9 mouse cellular contexts compared by ENCODE assay signal in the genomic region with DNA sequence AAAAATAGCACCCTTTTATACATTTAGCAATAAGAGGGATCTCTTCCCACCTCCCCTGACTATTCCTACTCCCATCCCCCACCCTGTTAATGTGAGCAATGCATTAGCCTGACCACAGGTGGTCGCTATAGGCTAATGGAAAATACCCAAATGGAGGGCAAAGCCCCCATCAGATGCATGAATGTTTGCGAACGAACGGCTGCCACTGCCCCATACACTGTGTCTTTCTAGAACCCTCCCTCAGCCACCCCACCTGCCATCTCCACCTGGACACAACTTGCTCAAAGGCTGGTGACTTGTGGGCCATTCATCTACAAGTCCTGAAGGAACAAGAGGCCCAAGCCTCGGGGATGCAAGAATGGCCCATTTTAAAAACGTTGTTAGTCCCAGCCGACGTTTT. TPM values are rescaled to one million over a fixed set of nuclear protein-coding genes. Genes with fewer than 3 reads are reported as not detected.
DNase-seq lines count a peak whose midpoint lies in the region; ATAC-seq and TF ChIP-seq lines count a peak whose summit lies in the region.
"Had no signal": no experiment of that assay in that cellular context is flagged by ENCODE, and none has a peak within 500 bp of the region (broad histone marks: within the 10 kb centered on the region; RNA-seq: fewer than 3 reads in every experiment).

No protein-coding gene starts in this region.

- H3K9me3 ChIP-seq in MEL (replicated peaks; ENCODE audit: insufficient read depth, low read length) = no peaks in the 10 kb centered on the region
- no peaks in the 10 kb centered on the region for H3K9me3 ChIP-seq in midbrain, embryonic 13.5 days

- peak; percentile 77 for TF ChIP-seq RAD21 in MEL (IDR thresholded peaks at IDR 0.05; ENCODE audit: low read depth, low read length)

- DNase-seq in kidney, adult 9 months = peak; percentile 29
- DNase-seq in kidney, postnatal 10 days = no peak
- DNase-seq in MEL (ENCODE audit: low read depth, low spot score) = peak; percentile 21
- DNase-seq in spleen, postnatal 4 days (ENCODE audit: low spot score in 2 of 2) = no peak
- no peak for DNase-seq in urinary bladder, postnatal 14 days (ENCODE audit: low spot score)
- DNase-seq in left cerebral cortex, adult 8-10 months (ENCODE audit: low spot score in 2 of 2) = no peak

- H3K4me2 ChIP-seq in midbrain, embryonic 13.5 days (replicated peaks) = no peak overlapping the region

- H3K36me3 ChIP-seq in MEL (ENCODE audit: control insufficient read depth in 1 of 2, insufficient read depth in 2 of 2, low read length in 2 of 2) = no peaks in the 10 kb centered on the region
- H3K36me3 ChIP-seq in midbrain, embryonic 13.5 days = peaks cover 38% of the 10 kb centered on the region

- no peak overlapping the region for H3K27ac ChIP-seq in MEL (ENCODE audit: control insufficient read depth, low read depth, low read length)
- peak overlapping the region; percentile 55; the same call in 1 of the 2 replicates for H3K27ac ChIP-seq in midbrain, embryonic 13.5 days

- no peaks in the 10 kb centered on the region for H3K4me1 ChIP-seq in MEL (ENCODE audit: control insufficient read depth in 1 of 2, insufficient read depth in 2 of 2, low read length in 2 of 2)
- peaks cover 24% of the 10 kb centered on the region for H3K4me1 ChIP-seq in midbrain, embryonic 13.5 days (replicated peaks)

- peaks cover 5 to 6% of the 10 kb centered on the region in 2 experiments for H3K27me3 ChIP-seq in MEL (ENCODE audit: control insufficient read depth in 1 of 2, insufficient read depth in 2 of 2, low read length in 2 of 2)
- H3K27me3 ChIP-seq in midbrain, embryonic 13.5 days = no peaks in the 10 kb centered on the region

- 45% methylated on average over 8 of the region's 8 CpGs for WGBS in midbrain, embryonic 13.5 days

- no peak overlapping the region for H3K4me3 ChIP-seq in MEL (ENCODE audit: control insufficient read depth in 1 of 2, insufficient read depth in 1 of 2, low read depth in 2 of 2, low read length in 2 of 2)
- no peak overlapping the region for H3K4me3 ChIP-seq in midbrain, embryonic 13.5 days (replicated peaks)

- no peaks in the 10 kb centered on the region for H3K79me2 ChIP-seq in MEL (ENCODE audit: control insufficient read depth, insufficient read depth, low read length, poor library complexity)

- ATAC-seq in erythroid progenitor cell, adult 5-6 weeks (replicated peaks; ENCODE audit: low FRiP score, poor library complexity, severe bottlenecking) = 0 out of 2 replicates have a peak, but pooled peaks have one; percentile 7
- ATAC-seq in midbrain, embryonic 13.5 days = peak; percentile 28

- TF ChIP-seq EP300 in MEL (IDR thresholded peaks at IDR 0.05; ENCODE audit: low read depth in 1 of 2, low read length in 2 of 2) = no peak

- no peak for TF ChIP-seq POLR2A in MEL (IDR thresholded peaks at IDR 0.05; ENCODE audit: control insufficient read depth in 1 of 2, insufficient read depth in 1 of 2, low read depth in 1 of 2, low read length in 2 of 2, poor library complexity in 1 of 2)

- TF ChIP-seq CTCF in MEL (IDR thresholded peaks at IDR 0.05 in 2 of 3, conservative IDR thresholded peaks at IDR 0.05 in 1 of 3; ENCODE audit: control insufficient read depth in 1 of 3, insufficient read depth in 1 of 3, low read depth in 2 of 3, low read length in 3 of 3, poor library complexity in 1 of 3, severe bottlenecking in 1 of 3) = peak; percentile 37 to 66 (median 50)

- H3K9ac ChIP-seq in MEL (ENCODE audit: control insufficient read depth, low read depth, low read length, poor library complexity, severe bottlenecking) = no peak overlapping the region
- no peak overlapping the region for H3K9ac ChIP-seq in midbrain, embryonic 13.5 days (replicated peaks)

TF ChIP-seq in MEL, 35 proteins besides CTCF, POLR2A, EP300 and RAD21 (continues in another document):
- TF ChIP-seq ZNF384 (IDR thresholded peaks at IDR 0.05; ENCODE audit: low read depth, low read length) = no peak
- no peak for TF ChIP-seq KAT2A (conservative IDR thresholded peaks at IDR 0.05; ENCODE audit: low read depth, low read length)
- no peak for TF ChIP-seq TBP (IDR thresholded peaks at IDR 0.05; ENCODE audit: low read depth, low read length)
- TF ChIP-seq BHLHE40 (IDR thresholded peaks at IDR 0.05; ENCODE audit: borderline replicate concordance, low read depth, low read length) = peak; percentile 32; the same call in 1 of the 2 replicates
- TF ChIP-seq ETS1 (IDR thresholded peaks at IDR 0.05; ENCODE audit: low read depth, low read length) = no peak
- TF ChIP-seq MXI1 (IDR thresholded peaks at IDR 0.05; ENCODE audit: low read depth, low read length) = no peak
- no peak for TF ChIP-seq SIN3A (IDR thresholded peaks at IDR 0.05; ENCODE audit: low read length)
- no peak for TF ChIP-seq TAL1 (IDR thresholded peaks at IDR 0.05; ENCODE audit: low read length)
- no peak for TF ChIP-seq ZMIZ1 (IDR thresholded peaks at IDR 0.05; ENCODE audit: low read depth, low read length)
- TF ChIP-seq NRF1 (IDR thresholded peaks at IDR 0.05; ENCODE audit: insufficient read depth, low read depth, low read length, poor library complexity, severe bottlenecking) = no peak
- TF ChIP-seq POLR2AphosphoS5 (IDR thresholded peaks at IDR 0.05; ENCODE audit: borderline replicate concordance, low read depth, low read length) = no peak
- no peak for TF ChIP-seq UBTF (IDR thresholded peaks at IDR 0.05; ENCODE audit: borderline replicate concordance, insufficient read depth, low read depth, low read length)
- TF ChIP-seq CHD1 (IDR thresholded peaks at IDR 0.05; ENCODE audit: low read depth, low read length) = no peak
- TF ChIP-seq SMC3 (IDR thresholded peaks at IDR 0.05; ENCODE audit: low read depth, low read length) = peak; percentile 65
- peak; percentile 63 for TF ChIP-seq ZC3H11A (IDR thresholded peaks at IDR 0.05; ENCODE audit: low read depth, low read length)
- TF ChIP-seq HCFC1 (IDR thresholded peaks at IDR 0.05; ENCODE audit: low read depth, low read length) = no peak
- no peak for TF ChIP-seq USF1 (IDR thresholded peaks at IDR 0.05; ENCODE audit: low read depth, low read length)
- no peak for TF ChIP-seq RCOR1 (IDR thresholded peaks at IDR 0.05; ENCODE audit: low read depth, low read length)
- no peak for TF ChIP-seq USF2 (IDR thresholded peaks at IDR 0.05; ENCODE audit: borderline replicate concordance in 1 of 2, insufficient read depth in 1 of 2, low read depth in 1 of 2, low read length in 2 of 2)
- TF ChIP-seq POLR2AphosphoS2 (IDR thresholded peaks at IDR 0.05; ENCODE audit: low read length) = no peak
- TF ChIP-seq ZKSCAN1 (IDR thresholded peaks at IDR 0.05; ENCODE audit: low read depth, low read length) = no peak
- TF ChIP-seq MAFK (IDR thresholded peaks at IDR 0.05; ENCODE audit: borderline replicate concordance, low read depth, low read length) = no peak
- TF ChIP-seq GABPA (IDR thresholded peaks at IDR 0.05; ENCODE audit: low read depth, low read length) = no peak
- 0 out of 2 replicates have a peak, but pooled peaks have one; percentile 29 for TF ChIP-seq MAZ (IDR thresholded peaks at IDR 0.05; ENCODE audit: low read depth, low read length)
- peak; percentile 53; the same call in 1 of the 2 replicates for TF ChIP-seq CHD2 (IDR thresholded peaks at IDR 0.05; ENCODE audit: low read length)

RNA-seq across cellular contexts. Expression of a gene that starts 4.7 kb away (rescaled TPM):
- not detected in 2 replicates for total RNA-seq in MEL (2012; rRNA removed)
- polyA plus RNA-seq in MEL (2012; ENCODE audit: insufficient read depth in 1 of 2, insufficient read length in 2 of 2, low read depth in 1 of 2, low replicate concordance in 2 of 2, missing spikeins in 1 of 2) = not detected
- total RNA-seq in erythroid progenitor cell, adult 5-6 weeks (2015; ENCODE audit: low replicate concordance) = not detected in 2 replicates
- not detected in 2 replicates for total RNA-seq in erythroid progenitor cell, adult 5-6 weeks (2017; ENCODE audit: low replicate concordance)
- not detected in 2 replicates for polyA plus RNA-seq in midbrain, embryonic 13.5 days (2015; fragmentation: Nextera tagmentation; extraction: Ambion mirVana)
- total RNA-seq in left cerebral cortex, adult 8-10 months (2022) = not detected

RNA-seq across cellular contexts. Expression of a gene that starts 19.4 kb away (rescaled TPM):
- total RNA-seq in MEL (2012; rRNA removed) = not detected in 2 replicates
- not detected for polyA plus RNA-seq in MEL (2012; ENCODE audit: insufficient read depth in 1 of 2, insufficient read length in 2 of 2, low read depth in 1 of 2, low replicate concordance in 2 of 2, missing spikeins in 1 of 2)
- not detected in 2 replicates for total RNA-seq in erythroid progenitor cell, adult 5-6 weeks (2015; ENCODE audit: low replicate concordance)
- total RNA-seq in erythroid progenitor cell, adult 5-6 weeks (2017; ENCODE audit: low replicate concordance) = not detected in 2 replicates
- polyA plus RNA-seq in midbrain, embryonic 13.5 days (2015; fragmentation: Nextera tagmentation; extraction: Ambion mirVana) = 341 and 349 TPM in 2 replicates
- 100 to 1,000 TPM; 491 to 572 (median 530) TPM for total RNA-seq in left cerebral cortex, adult 8-10 months (2022)

RNA-seq across cellular contexts. Expression of a gene that starts 41.9 kb away (rescaled TPM):
- total RNA-seq in MEL (2012; rRNA removed) = not detected in 2 replicates
- not detected for polyA plus RNA-seq in MEL (2012; ENCODE audit: insufficient read depth in 1 of 2, insufficient read length in 2 of 2, low read depth in 1 of 2, low replicate concordance in 2 of 2, missing spikeins in 1 of 2)
- total RNA-seq in erythroid progenitor cell, adult 5-6 weeks (2015; ENCODE audit: low replicate concordance) = not detected in 2 replicates
- not detected in 2 replicates for total RNA-seq in erythroid progenitor cell, adult 5-6 weeks (2017; ENCODE audit: low replicate concordance)
- 9.6 and 9.7 TPM in 2 replicates for polyA plus RNA-seq in midbrain, embryonic 13.5 days (2015; fragmentation: Nextera tagmentation; extraction: Ambion mirVana)
- total RNA-seq in left cerebral cortex, adult 8-10 months (2022) = 100 to 1,000 TPM; 104 to 114 (median 110) TPM
- polyA plus RNA-seq: intestine, embryonic 14.5 days had no signal

RNA-seq across cellular contexts. Expression of a gene that starts 44.7 kb away (rescaled TPM):
- total RNA-seq in MEL (2012; rRNA removed) = 23.9 and 26.4 TPM in 2 replicates
- 10 to 100 TPM in 1 of 2 experiments, not detected in 1; 59.5 TPM for polyA plus RNA-seq in MEL (2012; ENCODE audit: insufficient read depth in 1 of 2, insufficient read length in 2 of 2, low read depth in 1 of 2, low replicate concordance in 2 of 2, missing spikeins in 1 of 2)
- total RNA-seq in erythroid progenitor cell, adult 5-6 weeks (2015; ENCODE audit: low replicate concordance) = 119 and 154 TPM in 2 replicates
- 62.6 and 69.7 TPM in 2 replicates for total RNA-seq in erythroid progenitor cell, adult 5-6 weeks (2017; ENCODE audit: low replicate concordance)
- polyA plus RNA-seq in midbrain, embryonic 13.5 days (2015; fragmentation: Nextera tagmentation; extraction: Ambion mirVana) = 18.1 and 22.7 TPM in 2 replicates
- 10 to 100 TPM; 37.8 to 45.2 (median 42.4) TPM for total RNA-seq in left cerebral cortex, adult 8-10 months (2022)

RNA-seq across cellular contexts. Expression of a gene that starts 44.7 kb away (rescaled TPM):
- 25.1 and 34.9 TPM in 2 replicates for total RNA-seq in MEL (2012; rRNA removed)
- 10 to 100 TPM in 1 of 2 experiments, not detected in 1; 39.3 TPM for polyA plus RNA-seq in MEL (2012; ENCODE audit: insufficient read depth in 1 of 2, insufficient read length in 2 of 2, low read depth in 1 of 2, low replicate concordance in 2 of 2, missing spikeins in 1 of 2)
- total RNA-seq in erythroid progenitor cell, adult 5-6 weeks (2015; ENCODE audit: low replicate concordance) = 88.4 and 89.0 TPM in 2 replicates
- 85.0 and 97.9 TPM in 2 replicates for total RNA-seq in erythroid progenitor cell, adult 5-6 weeks (2017; ENCODE audit: low replicate concordance)
- polyA plus RNA-seq in midbrain, embryonic 13.5 days (2015; fragmentation: Nextera tagmentation; extraction: Ambion mirVana) = 0.99 and 1.5 TPM in 2 replicates
- under 1 TPM; 0.26 to 0.58 (median 0.48) TPM for total RNA-seq in left cerebral cortex, adult 8-10 months (2022)

Comparison
In these comparisons a context has a peak if more than half of its experiments do, and no peak if none do; other contexts are left out.
1. DNase-seq: peak in kidney, adult 9 months (single experiment) and MEL (single experiment); none in kidney, postnatal 10 days (single experiment), spleen, postnatal 4 days (0 of 2), urinary bladder, postnatal 14 days (single experiment) and left cerebral cortex, adult 8-10 months (0 of 2).
2. RNA of a gene that starts 19.4 kb away (total RNA-seq): 491 to 572 TPM in left cerebral cortex, adult 8-10 months; not detected in MEL and not detected in erythroid progenitor cell, adult 5-6 weeks; every median in the first group is over 100 times any median in the second.
3. RNA of a gene that starts 41.9 kb away (total RNA-seq): 104 to 114 TPM in left cerebral cortex, adult 8-10 months; not detected in MEL and not detected in erythroid progenitor cell, adult 5-6 weeks; every median in the first group is over 100 times any median in the second.